Mouse (Mus musculus): Measurements from ENCODE around the gene Gm17334.
A peak's percentile ranks its signal among the peaks of the same experiment; 100 is the strongest.

The Gm17334 gene

GRCm38 (mm10) chr11:53796409-53797151, 23.6 kb upstream of the Gm17334 start:
- DNase-seq (ENCODE audit: low read depth, low spot score) = no peak

DNA sequence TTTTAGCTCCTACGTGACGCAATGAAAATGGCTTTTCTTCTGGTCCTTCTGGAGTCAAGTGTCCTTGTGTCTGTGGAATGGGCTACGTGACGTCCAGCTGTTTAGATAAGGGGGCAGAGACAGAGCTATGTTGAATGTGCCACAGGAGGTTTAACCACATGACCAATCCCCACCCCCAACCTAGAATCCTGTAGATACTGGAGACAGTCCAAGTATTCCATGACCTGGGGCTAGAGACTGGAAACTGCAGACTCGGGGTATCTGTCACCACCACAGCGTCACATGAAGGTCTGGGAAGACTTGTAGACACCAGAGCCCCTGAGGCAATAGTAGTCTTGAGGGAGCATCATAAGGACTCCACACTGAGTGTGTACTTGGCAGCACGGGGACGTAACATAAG, 22.8 kb upstream of the Gm17334 start:
- no peak for DNase-seq (ENCODE audit: low read depth, low spot score)

GRCm38 (mm10) chr11:53794671-53795557, 21.9 kb upstream of the Gm17334 start:
- no peak for DNase-seq (ENCODE audit: low read depth, low spot score)

GRCm38 (mm10) chr11:53794015-53794414, 21.0 kb upstream of the Gm17334 start:
- no peak for DNase-seq (ENCODE audit: low read depth, low spot score)

DNA sequence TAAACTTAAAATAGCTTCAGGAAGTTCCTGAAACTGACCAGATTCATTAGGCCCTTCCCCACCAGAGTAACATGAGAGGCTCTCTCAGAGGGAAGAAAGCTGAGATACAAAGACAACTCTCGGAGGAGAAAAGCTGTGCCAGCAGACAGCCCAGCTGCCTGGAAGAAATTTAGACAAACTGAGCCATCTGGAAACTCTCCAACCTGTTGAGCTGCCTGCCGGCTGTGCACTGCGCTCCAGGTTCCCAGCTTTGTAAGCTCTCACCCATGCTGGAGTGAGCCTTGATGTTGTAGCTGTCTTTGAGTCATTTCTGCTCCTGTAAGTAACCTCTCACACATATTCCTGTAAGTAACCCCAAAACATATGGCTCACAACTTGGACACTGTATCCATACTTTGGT, 20.0 kb upstream of the Gm17334 start:
- DNase-seq (ENCODE audit: low read depth, low spot score) = peak; percentile 57

GRCm38 (mm10) chr11:53789277-53789676, 16.3 kb upstream of the Gm17334 start:
- no peak for DNase-seq (ENCODE audit: low read depth, low spot score)

DNA sequence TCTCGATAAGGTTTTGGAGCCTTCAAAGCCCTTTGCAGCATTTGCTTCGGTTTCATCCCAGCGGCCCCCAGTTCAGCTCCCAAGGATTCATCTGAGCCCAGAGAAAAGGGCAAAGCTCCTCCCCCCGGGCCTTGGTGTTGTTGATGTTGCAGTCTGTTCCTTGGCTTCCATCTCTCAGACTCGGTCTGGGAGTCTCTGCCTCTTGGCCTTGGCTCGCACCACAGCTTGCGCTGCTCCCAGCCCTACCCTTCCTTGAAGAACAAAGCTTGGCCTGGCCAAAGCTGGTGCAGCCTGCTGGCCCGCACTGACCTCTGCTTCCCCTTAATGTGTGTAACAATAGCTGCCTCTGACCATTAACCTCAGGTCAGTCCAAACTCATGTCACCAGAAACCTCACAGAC, 15.2 kb upstream of the Gm17334 start:
- no peak for DNase-seq (ENCODE audit: low read depth, low spot score)

DNA sequence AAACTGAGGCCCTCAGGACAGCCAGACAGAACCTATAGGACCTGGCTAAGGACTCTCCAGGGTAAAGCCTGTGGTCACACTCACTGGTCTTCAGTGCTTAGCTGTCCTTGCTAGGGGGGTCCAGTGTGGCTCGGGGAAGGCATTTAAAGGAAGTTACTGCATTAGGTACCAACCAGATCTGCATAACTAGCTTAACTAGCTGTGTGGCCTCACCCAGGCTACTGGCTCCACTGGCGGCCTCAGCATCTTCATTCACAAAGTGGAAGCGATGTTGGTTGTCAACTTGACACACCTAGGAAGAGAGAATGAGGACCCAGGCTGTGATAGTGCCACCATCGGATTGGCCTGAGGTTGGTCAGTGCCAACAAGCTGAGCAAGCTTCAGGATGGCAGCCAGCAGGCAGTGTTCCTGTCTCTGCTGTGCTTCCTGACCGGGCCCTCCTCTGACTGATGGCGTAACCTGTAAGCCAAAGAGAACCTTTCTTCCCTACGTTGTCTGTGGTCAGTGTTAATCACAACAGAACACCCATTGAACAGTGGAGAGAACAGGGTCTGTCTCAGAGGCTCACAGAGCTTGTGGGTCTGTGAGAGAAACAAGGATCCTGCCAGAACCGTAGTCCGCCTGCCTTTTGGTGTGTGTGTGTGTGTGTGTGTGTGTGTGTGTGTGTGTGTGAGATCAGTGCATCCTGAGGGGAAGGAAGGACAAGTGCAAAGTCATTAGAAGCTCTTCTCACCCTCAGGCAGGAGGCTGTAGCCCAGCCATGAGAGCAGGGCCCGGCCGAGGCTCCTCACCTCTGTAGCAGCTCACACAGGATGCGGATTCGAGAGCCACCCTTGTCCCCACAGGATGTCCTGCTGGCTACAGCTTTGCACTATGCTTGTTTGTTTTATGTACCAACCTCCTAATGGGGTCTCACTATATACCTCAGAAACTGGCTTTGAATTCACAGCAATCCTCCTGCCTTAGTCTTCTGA, 13.4 kb upstream of the Gm17334 start:
- no peak for DNase-seq (ENCODE audit: low read depth, low spot score)

DNA sequence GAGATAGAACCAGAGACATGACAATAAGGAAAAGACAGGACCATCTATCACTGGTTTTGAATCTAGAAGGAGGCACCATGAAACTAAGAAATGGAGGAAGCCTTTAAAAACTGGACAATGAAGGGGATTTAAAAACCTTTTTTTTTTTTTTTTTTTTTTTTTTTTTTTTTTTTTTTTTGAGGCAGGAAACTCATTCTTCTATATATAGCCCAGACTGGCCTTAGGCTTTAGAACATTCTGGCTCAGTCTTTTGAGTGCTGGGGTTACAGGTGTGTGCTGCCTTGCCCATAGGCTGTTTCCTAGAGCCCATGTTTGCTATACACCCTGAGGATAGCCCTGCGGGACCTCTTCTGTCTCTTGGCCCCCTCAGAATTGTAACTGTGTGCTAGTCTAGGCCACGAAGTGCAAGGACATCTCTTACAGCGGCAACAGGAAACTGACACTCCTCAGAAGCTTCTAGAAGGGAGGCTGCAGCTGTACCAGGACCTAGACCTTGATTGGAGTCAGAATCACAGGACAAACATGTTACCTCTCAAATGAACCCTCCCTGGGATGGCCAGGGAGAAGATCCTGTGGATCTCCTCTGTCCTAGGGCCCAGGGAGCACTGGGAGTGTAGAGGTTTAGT, 12.4 kb upstream of the Gm17334 start:
- no peak for DNase-seq (ENCODE audit: low read depth, low spot score)

- no peak for DNase-seq (ENCODE audit: low read depth, low spot score)
These were observed 10.3 kb upstream of the Gm17334 start for GRCm38 (mm10) chr11:53783288-53783687.

DNA sequence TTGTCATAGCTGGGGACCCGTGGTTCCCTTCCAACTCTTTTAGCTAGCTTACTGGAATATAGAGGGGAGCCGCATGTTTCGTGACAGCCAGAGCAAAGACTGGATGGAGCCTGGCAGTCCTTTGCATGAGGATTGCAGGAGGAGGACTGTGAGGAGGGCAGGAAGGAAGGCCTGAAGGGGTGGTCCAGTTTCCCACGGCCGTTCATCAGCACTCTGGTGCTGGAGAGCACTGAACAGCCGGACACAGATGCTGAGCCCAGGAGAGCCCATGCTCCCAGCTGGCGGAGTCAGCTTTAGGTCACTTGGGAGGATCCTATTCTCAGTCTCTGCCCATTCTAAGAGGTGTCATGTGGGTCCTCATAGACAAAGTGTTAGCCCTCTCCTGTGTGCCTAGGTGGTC, 9.0 kb upstream of the Gm17334 start:
- DNase-seq (ENCODE audit: low read depth, low spot score) = no peak

DNA sequence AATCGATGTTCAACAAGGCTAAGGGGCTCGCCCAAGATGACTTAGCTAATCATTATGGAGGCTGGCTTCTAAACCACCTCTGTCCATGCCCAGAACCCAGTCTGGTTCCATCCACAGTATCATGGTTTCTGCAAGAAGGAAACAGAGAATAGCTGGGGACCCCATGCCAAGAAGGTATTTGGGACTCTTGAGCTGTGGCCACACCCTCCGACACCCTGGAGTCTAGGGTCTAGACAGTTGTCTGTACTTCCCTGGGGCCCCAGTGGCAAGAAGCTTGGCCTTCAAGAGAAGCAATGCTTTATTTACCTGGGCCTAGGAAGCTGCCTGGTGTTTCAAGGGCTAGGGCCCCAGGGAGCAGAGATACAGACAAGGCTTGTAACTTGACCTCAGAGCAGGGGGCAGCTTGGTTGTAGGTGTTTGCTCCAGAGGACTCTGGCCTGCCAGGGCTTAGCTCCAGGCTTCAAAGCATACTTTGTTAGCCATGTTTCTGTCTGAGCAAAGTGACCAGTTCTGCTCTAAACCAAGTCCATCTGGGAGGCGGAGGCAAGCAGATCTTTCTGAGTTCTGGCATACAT, 8.3 kb upstream of the Gm17334 start:
- no peak for DNase-seq (ENCODE audit: low read depth, low spot score)

- DNase-seq (ENCODE audit: low read depth, low spot score) = no peak
These were observed 7.3 kb upstream of the Gm17334 start for GRCm38 (mm10) chr11:53780262-53780661.

DNA sequence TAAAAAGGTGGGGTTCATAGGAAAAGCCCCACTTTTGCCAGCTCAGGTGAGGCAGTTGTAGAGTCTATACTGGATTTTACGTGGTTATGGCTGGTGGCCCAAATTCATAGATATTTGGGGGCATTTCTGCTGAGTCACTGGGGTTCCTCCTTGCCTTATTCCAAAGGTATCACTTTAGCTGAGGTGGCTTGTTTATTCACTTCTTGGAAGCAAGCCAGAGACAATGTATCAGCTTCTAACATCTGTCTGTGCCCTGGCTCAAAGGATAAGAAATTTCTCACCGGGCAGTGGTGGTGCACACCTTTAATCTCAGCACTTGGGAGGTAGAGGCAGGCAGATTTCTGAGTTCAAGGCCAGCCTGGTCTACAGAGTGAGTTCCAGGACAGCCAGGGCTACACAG, 6.8 kb upstream of the Gm17334 start:
- DNase-seq (ENCODE audit: low read depth, low spot score) = no peak

DNA sequence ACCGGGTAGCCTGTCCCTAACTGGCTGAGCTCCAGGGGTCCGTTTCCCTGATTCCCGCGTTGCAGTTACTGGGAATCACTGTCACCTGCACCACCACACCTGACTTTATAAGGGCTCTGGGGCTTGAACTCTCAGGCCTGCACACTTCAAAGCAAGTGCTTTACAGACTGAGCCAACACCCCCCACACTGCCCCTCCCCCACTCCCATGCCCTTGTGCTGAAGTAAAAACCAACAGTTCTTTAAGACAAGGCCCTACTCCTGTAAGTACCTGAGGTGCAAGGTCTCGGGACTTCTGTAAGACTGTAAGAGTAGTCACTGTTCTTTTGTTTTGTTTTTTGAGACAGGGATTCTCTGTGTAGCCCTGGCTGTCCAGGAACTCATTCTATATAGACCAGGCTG, 5.5 kb upstream of the Gm17334 start:
- DNase-seq (ENCODE audit: low read depth, low spot score) = no peak

GRCm38 (mm10) chr11:53777736-53778135, 4.7 kb upstream of the Gm17334 start:
- no peak for DNase-seq (ENCODE audit: low read depth, low spot score)

GRCm38 (mm10) chr11:53774659-53775255, 1.8 kb upstream of the Gm17334 start:
- DNase-seq (ENCODE audit: low read depth, low spot score) = no peak

- DNase-seq (ENCODE audit: low read depth, low spot score) = no peak
These were observed 814 bp upstream of the Gm17334 start for GRCm38 (mm10) chr11:53773641-53774360.

DNA sequence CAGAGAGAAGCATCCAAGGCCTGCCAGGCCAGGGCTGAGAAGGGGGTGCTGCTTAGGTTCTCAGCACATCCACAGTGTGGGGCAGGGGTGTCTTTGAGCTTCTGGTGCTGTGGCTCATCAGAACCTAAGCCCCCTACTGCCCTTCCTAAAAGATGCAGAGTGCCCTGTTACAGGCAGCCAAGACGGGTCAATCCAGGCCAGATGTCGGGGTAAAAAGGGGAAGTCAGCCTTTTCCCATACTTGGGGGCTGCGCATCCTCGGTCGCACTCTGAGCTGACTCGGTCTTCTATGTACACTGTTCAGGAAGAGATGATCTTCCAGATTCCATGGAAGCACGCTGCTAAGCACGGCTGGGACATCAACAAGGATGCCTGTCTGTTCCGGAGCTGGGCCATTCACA, 451 bp downstream of the Gm17334 start:
- DNase-seq (ENCODE audit: low read depth, low spot score) = no peak
